Mouse (Mus musculus): ENCODE measurements at regions not wholly inside any gene's neighbourhood (a gene's known extent, or its start where the extent isn't known, plus 50 kb on each side); places are given as distances from the start of the nearest gene placed in this dataset.

- Histone ChIP-seq H3K4me3 (no peak overlapping the region), H3K9ac (no peak overlapping the region), H3K36me3 (no peaks in the 10 kb centered on the region), H3K27me3 (no peaks in the 10 kb centered on the region), H3K4me2 (replicated peaks) (no peak overlapping the region), H3K27ac (no peak overlapping the region), H3K9me3 (no peaks in the 10 kb centered on the region), H3K4me1 (no peaks in the 10 kb centered on the region)
- whole genome bisulfite sequencing = 61% methylated on average over 1 of the region's 1 CpGs
- no peak for ATAC-seq (ENCODE audit: low FRiP score, low read depth)
These were observed 175.0 kb upstream of the Gm10192 start for GRCm38 (mm10) chr4:97357958-97358357.

- H3K4me3 ChIP-seq = no peak overlapping the region
- no peaks in the 10 kb centered on the region for H3K9me3 ChIP-seq
- H3K27ac ChIP-seq = no peak overlapping the region
- H3K4me2 ChIP-seq (replicated peaks) = no peak overlapping the region
- H3K4me1 ChIP-seq = peaks cover 8% of the 10 kb centered on the region; the same call in 1 of the 2 replicates
- WGBS = 61% methylated on average over 3 of the region's 3 CpGs
- H3K9ac ChIP-seq = no peak overlapping the region
- H3K27me3 ChIP-seq = no peaks in the 10 kb centered on the region
- ATAC-seq (ENCODE audit: low FRiP score, low read depth) = no peak
- no peaks in the 10 kb centered on the region for H3K36me3 ChIP-seq
These were observed 163.8 kb upstream of the Gm10192 start for GRCm38 (mm10) chr4:97346799-97347198.

GRCm38 (mm10) chr4:97344335-97344734 lies 161.4 kb upstream of the Gm10192 start:
- Histone ChIP-seq H3K9me3 (no peaks in the 10 kb centered on the region), H3K4me1 (peaks cover 8% of the 10 kb centered on the region; the same call in 1 of the 2 replicates), H3K4me3 (no peak overlapping the region), H3K36me3 (no peaks in the 10 kb centered on the region), H3K27me3 (no peaks in the 10 kb centered on the region), H3K9ac (no peak overlapping the region), H3K4me2 (replicated peaks) (no peak overlapping the region), H3K27ac (no peak overlapping the region)
- 29% methylated on average over 2 of the region's 2 CpGs for WGBS
- no peak for ATAC-seq (ENCODE audit: low FRiP score, low read depth)

- no peak overlapping the region for H3K27ac ChIP-seq
- H3K9me3 ChIP-seq = no peaks in the 10 kb centered on the region
- H3K4me2 ChIP-seq (replicated peaks) = no peak overlapping the region
- peaks cover 8% of the 10 kb centered on the region; the same call in 1 of the 2 replicates for H3K4me1 ChIP-seq
- no peaks in the 10 kb centered on the region for H3K27me3 ChIP-seq
- no peaks in the 10 kb centered on the region for H3K36me3 ChIP-seq
- no peak for ATAC-seq (ENCODE audit: low FRiP score, low read depth)
- H3K4me3 ChIP-seq = no peak overlapping the region
- 87% methylated on average over 1 of the region's 1 CpGs for WGBS
- H3K9ac ChIP-seq = no peak overlapping the region
These were observed 160.4 kb upstream of the Gm10192 start for GRCm38 (mm10) chr4:97343378-97343777.

Measured in limb, embryonic 13.5 days (tissue).